Mouse (Mus musculus): ENCODE measurements around the gene Tmem274. TPM values are rescaled to one million over a fixed set of nuclear protein-coding genes. Genes with fewer than 3 reads are reported as not detected.

The Tmem274 gene
- polyA plus RNA-seq, 2 experiments from 2014 or later: 0.73 TPM; not detected in 1

GRCm38 (mm10) chr4:149484566-149484965, 7.4 kb downstream of the Tmem274 start:
- ATAC-seq: no peak

GRCm38 (mm10) chr4:149485053-149485824, 8.1 kb downstream of the Tmem274 start, which contains the start of the genes Nmnat1 and Lzic:
Nmnat1 (minus strand) TSS chr4:149485202.
Lzic (plus strand) TSS chr4:149485229.
- peak; percentile 95 for ATAC-seq

GRCm38 (mm10) chr4:149485825-149486206, 8.6 kb downstream of the Tmem274 start:
- peak; percentile 71 for ATAC-seq

DNA sequence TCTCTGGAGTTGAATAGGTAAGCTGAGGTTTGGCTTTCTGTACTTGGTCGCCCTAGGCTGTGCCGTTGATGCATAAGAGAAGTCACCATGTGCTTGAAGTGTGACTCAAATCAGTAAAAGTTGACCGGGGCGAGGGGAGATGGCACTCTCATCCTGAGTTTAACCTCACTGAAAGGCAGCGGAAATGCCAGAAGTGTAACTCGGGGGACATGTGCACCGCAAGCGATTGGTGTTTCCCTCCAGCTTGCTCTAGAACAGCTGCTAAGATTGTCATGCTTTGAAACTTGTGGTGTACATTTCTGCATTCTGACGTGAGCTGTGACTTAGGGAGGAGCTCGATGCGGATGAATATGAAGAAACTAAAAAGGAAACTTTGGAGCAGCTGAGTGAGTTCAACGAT, 10.6 kb downstream of the Tmem274 start:
- no peak for ATAC-seq

GRCm38 (mm10) chr4:149489415-149490240, 12.4 kb downstream of the Tmem274 start:
- no peak for ATAC-seq

DNA sequence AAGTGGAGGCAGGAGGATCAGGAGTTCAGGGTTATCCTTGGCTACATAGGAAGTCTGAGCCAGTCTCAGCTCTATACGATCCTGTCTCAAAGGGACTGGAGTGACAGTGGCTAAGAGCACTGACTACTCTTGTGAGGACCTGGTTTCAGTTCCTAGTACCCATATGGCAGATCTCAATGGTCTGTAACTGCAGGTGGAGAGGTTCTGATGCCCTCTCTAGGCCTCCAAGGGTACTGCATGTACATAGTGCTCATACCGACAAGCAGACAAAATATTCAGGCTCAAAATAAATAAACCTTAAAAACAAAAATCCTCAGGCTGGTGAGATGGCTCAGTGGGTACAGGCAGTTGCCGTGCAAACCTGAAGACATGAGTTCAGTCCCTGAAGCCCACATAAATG, 14.0 kb downstream of the Tmem274 start:
- ATAC-seq: no peak

- no peak for ATAC-seq
Measured at GRCm38 (mm10) chr4:149496612-149497011, 19.4 kb downstream of the Tmem274 start.

- no peak for ATAC-seq
Measured at GRCm38 (mm10) chr4:149498901-149499300, 21.7 kb downstream of the Tmem274 start.

- no peak for ATAC-seq
Measured at GRCm38 (mm10) chr4:149499790-149500189, 22.6 kb downstream of the Tmem274 start.

DNA sequence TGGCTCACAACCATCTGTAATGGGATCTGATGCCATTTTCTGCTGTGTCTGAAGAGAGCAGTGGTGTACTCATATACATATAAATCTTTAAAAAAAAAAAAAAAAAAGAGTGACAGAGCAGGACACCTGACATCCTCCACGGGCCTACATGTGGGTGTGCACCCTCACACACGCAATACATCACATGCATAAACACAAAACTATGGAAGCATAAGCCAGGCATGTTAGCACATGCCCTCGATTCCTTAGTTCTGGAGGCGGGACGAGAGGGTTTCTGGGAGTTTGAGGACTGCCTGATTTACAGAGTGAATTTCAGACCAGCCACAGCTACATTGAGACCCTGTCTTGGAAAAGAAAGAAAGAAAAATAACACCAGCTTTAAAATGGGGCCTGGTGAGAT, 27.2 kb downstream of the Tmem274 start:
- ATAC-seq: no peak

DNA sequence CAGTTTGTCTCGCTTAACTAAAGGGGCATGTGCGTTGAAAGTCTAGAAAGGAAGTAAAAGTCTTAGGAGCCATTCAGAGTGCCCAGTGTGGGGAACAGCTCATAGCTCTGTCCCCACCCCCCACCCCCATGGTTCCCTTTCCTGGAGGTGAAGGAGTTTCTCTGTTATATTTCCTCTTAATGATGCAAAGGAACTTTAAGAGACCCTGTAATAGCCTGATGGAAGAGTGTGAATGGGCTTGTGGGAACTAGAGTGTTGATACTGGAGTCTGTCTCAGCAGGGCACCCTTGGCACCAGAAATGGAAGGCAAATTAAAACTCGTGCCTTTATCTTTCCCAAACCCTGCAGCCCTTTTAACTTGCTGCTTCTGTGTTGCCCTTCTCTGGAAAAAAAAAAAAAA, 27.7 kb downstream of the Tmem274 start:
- ATAC-seq: no peak

DNA sequence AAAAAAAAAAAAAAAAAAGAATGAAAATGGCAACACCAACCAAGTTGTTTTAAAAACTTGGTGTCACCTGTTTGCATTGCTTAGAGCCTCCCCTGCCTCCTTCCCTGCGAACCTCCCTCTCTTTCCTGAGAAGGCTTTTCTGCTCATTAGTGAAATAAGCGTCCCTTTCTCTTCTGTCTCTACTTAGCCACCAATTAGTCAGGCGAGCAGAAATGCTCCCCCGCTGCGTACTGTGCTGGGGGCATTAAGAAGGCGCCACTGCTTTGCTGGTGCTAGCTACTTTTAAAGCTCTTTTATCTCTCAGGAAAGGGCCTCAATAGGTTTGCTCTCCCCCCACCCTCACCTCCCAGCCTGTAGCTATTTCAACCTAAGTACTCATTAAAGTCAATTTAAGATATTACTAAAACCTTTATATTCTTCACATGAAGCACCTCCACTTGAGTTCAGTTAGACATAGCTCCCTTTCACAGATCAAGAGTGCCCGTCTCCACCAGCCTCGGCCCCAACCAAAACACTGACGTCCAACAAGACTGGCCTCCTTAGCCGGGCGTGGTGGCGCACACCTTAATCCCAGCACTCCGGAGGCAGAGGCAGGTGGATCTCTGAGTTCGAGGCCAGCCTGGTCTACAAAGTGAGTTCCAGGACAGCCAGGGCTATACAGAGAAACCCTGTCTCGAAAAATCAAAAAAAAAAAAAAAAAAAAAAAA, 28.2 kb downstream of the Tmem274 start:
- no peak for ATAC-seq

GRCm38 (mm10) chr4:149506904-149507303, 29.7 kb downstream of the Tmem274 start:
- ATAC-seq: no peak

GRCm38 (mm10) chr4:149511221-149511646, 34.1 kb downstream of the Tmem274 start:
- ATAC-seq: no peak

DNA sequence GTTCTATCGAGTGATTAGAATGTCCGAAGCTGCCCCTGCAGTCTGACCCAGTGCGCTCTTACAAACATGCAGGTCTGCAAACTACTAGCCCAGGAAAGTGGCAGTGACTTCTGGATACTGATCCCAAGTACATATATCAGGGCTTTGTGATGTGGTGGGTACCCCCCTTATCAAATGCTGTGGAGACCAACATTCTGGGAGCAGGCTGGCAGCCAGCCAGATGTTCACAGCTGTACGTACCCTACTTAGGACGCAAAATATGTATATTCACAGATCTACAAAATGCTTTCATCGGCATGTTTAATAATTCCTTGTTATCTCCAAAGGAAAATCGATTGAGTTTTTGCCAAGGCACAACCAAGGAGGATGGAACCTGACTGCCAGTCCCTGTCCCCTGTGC, 34.9 kb downstream of the Tmem274 start:
- no peak for ATAC-seq

DNA sequence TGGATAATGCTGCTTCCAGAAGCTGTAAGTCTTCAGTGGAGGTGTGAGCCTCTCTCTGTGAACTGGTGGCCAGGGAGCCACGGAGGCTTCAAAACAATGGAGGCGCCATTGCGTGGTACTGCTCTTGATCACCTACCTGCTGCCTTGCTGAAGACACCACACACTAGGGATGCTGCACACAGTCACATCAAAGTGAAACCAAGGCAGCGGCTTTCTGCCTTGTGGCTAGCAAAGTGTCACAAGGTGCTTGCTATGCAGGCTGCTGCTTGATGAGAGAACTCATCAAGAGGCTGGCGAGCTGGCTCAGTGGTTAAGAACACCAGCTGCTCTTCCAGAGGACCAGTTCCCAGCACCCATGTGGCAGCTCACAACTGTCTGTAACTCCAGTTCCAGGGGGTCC, 38.5 kb downstream of the Tmem274 start:
- no peak for ATAC-seq

GRCm38 (mm10) chr4:149517868-149518340, 40.7 kb downstream of the Tmem274 start, which contains the start of gene Ctnnbip1:
Ctnnbip1 (plus strand) TSS chr4:149518236.
- peak; percentile 96 for ATAC-seq

DNA sequence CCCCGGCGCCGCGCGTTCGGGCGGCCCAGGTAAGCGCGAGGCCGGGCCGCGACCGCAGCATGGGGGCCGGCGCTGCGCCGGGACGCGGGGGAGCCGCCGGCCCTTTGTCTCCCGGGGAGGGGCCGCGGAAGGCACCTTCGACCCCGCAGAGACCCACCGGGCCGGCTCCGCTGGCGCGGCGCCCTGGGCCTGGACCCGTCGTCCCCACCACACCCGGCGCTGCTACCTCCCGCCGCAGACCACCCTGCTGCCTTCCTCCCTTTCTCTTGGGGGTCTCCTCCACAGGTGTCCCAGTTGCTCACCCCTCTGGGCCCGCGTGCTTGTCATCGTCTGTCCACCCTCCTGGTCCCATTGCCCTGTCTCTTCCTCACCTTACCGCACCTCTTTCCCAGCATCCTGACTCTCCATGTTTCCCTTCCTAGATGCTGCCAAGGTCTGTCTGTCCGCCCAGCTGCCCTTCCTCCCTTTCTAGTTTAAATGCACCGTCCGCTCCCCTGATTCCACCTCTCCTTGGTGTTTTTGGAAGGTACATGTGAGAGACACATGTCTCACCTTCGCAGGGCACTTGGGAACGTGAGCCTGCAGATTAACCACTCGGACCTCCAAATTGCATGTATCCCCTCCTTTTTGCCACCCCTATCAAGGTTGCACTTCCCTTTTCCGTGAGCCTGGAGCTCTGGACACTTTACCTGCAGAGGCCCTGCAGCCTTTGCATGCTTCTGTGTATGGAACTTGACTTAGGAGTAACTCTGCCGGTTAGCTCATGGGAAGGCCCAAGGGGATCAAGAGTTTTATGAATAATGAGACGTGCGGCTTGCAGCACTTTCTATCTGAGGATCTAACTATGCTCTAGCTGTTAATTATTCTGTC, 41.4 kb downstream of the Tmem274 start:
- no peak for ATAC-seq

GRCm38 (mm10) chr4:149521258-149521657, 44.1 kb downstream of the Tmem274 start:
- ATAC-seq: no peak

DNA sequence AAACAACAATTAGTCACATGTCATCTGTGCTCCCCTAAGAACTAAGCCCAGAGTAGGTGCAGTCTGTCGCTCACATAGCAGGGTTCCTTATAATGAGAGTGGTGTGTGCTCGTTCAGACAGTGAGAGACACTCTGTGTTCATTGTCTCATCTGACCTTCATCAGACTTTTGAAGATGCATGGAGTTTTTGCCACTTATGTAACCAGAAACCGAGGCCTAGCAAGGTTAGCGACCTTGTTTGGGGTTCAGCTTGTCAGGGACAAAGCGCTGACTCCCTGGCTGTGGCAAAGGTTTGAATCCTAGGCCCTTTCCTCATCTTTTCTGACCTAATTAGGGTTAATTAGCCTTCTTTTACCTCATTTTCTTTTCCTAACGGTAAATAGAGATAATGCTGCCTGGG, 46.8 kb downstream of the Tmem274 start:
- no peak for ATAC-seq

GRCm38 (mm10) chr4:149525170-149525569, 48.0 kb downstream of the Tmem274 start:
- no peak for ATAC-seq

- no peak for ATAC-seq
Measured at GRCm38 (mm10) chr4:149525811-149526210, 48.6 kb downstream of the Tmem274 start.

Measured in CD4-positive, CD25-positive, alpha-beta regulatory T cell, adult 4 months (primary cell).